Mouse (Mus musculus): ENCODE measurements around the gene Tcl1b5.

GRCm38 (mm10) chr12:105166734-105167133 lies 9.4 kb upstream of the Tcl1b5 start:
- TF ChIP-seq CTCF (conservative IDR thresholded peaks at IDR 0.05; ENCODE audit: low read length) (no peak), POU5F1 (IDR thresholded peaks at IDR 0.05; ENCODE audit: borderline replicate concordance, low read length) (no peak)

Data from E14TG2a.4 (cell line).